ENCODE assay signal across 15 mouse cellular contexts in genomic region chr15:32691021-32691420, GRCm38 (mm10).
DNase-seq lines count a peak whose midpoint lies in the region.
"Had no signal": no experiment of that assay in that cellular context is flagged by ENCODE, and none has a peak within 500 bp of the region (broad histone marks: within the 10 kb centered on the region; RNA-seq: fewer than 3 reads in every experiment).

No protein-coding gene starts in this region.

- peak; percentile 11 for DNase-seq in cerebellum, adult 9-10 months
- no peak for DNase-seq in cerebellum, postnatal 4 days (ENCODE audit: low spot score in 2 of 2)
- DNase-seq in layer of hippocampus, adult 11-12 months (ENCODE audit: low spot score), result peak; percentile 49
- no peak for DNase-seq in layer of hippocampus, postnatal 10 days (ENCODE audit: low spot score in 2 of 2)
- DNase-seq in brain, adult 2 months (ENCODE audit: low read depth, low spot score), result peak; percentile 72
- peak; percentile 29 to 30 for DNase-seq in layer of hippocampus, adult 8-10 months (ENCODE audit: low spot score in 2 of 2)
- no peak for DNase-seq in heart, adult 8-10 months (ENCODE audit: low spot score)
- no peak for DNase-seq in natural killer cell, adult 2 months (ENCODE audit: low spot score in 2 of 2)
- DNase-seq: adrenal gland, adult 8-10 months; cerebellum, adult 8-10 months; gastrocnemius, postnatal 10 days; kidney, adult 2 months; lung, adult 18-20 months; lung, postnatal 10 days; thymus, adult 2 months had no signal

Comparison
In these comparisons a context has a peak if more than half of its experiments do, and no peak if none do; other contexts are left out.
1. DNase-seq: peak in cerebellum, adult 9-10 months (single experiment), layer of hippocampus, adult 11-12 months (single experiment), brain, adult 2 months (single experiment) and layer of hippocampus, adult 8-10 months (2 of 2); none in cerebellum, postnatal 4 days (0 of 2), layer of hippocampus, postnatal 10 days (0 of 2), heart, adult 8-10 months (single experiment) and natural killer cell, adult 2 months (0 of 2).